Mouse (Mus musculus) adrenal gland, adult 18-20 months (tissue): Measurements from ENCODE around the gene Tmem179. TPM values are rescaled to one million over a fixed set of nuclear protein-coding genes. Genes with fewer than 3 reads are reported as not detected.

Experiments
- DNase-seq, 2 experiments: peaks; one replicate each; pipeline ENCODE4 v3.0.0; 2021 to 2022; ENCODE audit warnings: low spot score in 2 of 2
- total RNA-seq, 2 experiments: library from RNA; stranded (reverse); gene quantifications; 1 replicate in 1 of 2; 2 replicates in 1 of 2; pipeline ENCODE4 v1.2.3; 2021

The Tmem179 gene
- total RNA-seq, 2 experiments from 2014 or later, result 6.5 to 8.5 TPM

GRCm38 (mm10) chr12:112539466-112539965, 23.0 kb upstream of the Tmem179 start:
- DNase-seq, result no peak

DNA sequence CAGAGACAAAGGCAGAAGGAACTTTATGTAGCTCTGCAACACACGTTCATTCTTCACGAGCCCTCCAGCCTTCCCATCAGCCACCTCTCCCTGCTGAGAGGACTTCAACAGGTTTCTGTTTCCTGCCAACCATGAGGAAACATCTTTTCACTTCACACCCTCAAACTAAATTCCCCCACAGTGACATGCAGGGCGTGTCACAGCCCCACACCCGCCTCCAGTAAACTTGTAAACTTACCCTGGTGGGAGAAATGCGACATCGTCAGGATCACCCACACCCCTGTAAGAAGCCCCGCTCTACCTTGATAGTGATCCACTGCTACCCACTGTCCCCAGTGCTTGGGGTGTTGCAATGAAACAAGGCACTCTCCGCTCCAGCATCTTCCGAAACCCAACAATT, 21.8 kb upstream of the Tmem179 start:
- no peak for DNase-seq

DNA sequence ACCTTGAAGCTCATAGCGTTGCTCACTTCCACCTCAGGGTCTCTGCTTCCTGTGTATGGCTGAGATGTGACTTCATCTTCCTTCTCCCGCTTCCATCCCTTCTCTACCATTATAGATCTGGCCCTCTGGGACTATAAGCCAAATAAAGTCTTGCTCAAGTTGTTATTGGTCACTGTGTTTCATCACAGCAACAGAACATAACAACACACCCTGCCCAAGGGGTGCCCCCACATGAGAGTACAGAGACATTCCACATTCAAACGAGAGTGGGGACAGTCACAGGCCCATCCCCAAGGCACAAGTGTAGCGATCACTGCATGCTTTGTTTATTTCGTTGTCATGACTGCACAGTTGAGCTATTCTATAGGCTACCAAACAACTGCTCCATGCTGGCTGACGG, 20.7 kb upstream of the Tmem179 start:
- no peak for DNase-seq

DNA sequence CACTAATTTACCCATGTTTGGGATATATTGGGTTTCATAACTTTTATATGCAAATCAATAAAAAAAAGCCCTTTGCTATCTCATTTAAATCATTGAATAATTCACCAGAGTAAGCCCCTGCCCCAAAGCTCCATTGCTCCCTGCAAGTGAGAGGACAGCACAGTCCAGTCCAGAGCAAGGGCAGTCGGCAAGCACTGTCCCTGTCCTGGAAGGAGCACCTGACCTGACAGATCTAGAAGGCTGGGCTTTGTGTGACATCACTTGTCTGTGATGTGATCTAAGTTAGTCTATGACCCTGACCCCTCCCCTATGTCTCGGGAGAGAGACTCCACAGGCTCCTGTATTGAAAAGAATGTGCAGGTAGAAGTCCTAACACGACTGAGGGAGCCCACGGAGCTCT, 17.2 kb upstream of the Tmem179 start:
- no peak for DNase-seq

- DNase-seq, result no peak
Observed at GRCm38 (mm10) chr12:112518105-112518504, 1.6 kb upstream of the Tmem179 start.

GRCm38 (mm10) chr12:112514897-112515296, 1.6 kb downstream of the Tmem179 start:
- no peak for DNase-seq

DNA sequence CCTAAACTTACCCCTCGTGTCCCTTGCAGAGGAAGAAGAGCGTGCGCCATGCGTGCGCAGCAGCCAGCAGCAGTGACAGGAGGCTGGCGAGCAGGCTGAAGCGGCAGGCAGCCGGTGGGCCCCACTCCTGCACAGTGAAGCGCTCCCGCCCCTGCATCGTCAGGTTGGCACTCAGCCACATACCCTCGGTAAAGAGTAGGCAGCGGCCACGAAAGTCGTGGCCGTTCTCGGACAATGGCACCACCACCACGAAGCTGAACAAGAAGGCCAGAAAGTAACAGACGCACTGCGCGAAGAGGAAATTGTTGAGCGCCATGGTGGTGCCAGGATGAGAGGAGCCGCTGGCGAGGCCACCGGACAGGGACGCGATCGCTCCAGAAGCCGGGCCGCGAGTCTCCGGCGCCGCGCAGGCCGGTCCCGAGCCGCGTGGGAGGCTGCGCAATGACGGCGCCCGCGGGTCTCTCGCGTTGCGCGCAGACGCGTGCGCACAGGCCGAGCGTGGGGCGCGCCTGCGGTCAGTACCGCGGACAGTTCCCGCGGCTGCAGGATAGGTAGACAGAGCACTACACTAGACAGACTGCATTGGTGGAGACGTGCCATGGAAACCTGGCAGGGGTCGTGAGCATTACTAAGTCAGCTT, 5.7 kb downstream of the Tmem179 start:
- DNase-seq, result peak in 1 of 2 experiments; percentile 55

DNA sequence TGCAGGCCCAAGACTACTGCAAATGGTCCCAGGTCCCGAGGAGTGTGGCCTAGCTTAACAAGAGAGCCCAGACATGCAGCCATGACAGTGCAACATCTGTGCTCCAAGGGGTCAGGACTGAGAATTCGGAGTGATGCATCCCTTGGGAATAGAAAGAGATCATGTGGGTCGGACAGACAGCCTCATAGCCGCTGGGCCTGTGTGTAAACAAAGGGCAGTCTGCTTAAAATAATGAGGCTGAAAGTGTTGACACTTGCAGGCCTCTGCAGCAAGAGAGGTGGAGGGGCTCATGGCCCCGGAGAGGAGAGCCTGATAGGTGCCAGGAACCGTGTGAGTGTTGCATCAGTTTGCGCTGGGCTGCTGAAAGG, 6.2 kb downstream of the Tmem179 start:
- no peak for DNase-seq

DNA sequence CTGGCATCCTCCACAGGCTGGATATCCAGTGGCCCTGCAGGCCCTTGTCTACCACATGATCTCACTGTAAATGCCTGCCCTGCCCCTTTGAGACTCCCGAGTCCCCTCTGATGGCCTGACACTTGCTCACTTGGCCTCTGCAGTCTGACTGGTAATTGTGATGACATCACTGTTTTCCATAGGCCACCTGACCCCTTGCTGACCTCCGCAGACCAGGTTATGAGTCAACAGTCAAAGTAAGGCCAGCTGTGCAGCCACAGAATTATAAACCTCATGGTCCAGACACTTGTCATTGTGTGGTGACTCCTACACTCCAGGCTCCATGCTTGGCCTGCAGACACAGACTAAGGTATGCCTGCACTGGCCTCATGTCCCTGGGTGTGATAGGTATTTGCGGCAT, 8.6 kb downstream of the Tmem179 start:
- no peak for DNase-seq

DNA sequence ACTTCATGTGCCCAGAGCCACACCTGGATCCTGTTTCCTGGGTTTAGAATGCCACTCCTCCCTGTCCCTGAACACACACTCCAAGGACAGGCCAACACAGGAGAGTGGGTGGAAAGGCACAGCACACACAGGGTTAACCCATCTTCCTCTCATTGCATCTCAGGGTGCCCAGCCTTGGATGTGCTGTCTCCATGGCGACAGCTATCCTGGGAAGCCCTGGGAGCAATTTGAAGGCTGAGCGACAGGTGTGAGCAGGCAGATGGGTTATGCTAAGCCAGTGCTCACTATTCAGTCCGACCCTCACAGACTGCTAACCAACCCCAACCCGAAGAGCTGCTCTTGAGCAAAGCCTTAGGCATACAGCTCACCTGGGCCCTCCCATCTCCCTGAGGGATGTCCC, 9.3 kb downstream of the Tmem179 start:
- no peak for DNase-seq

DNA sequence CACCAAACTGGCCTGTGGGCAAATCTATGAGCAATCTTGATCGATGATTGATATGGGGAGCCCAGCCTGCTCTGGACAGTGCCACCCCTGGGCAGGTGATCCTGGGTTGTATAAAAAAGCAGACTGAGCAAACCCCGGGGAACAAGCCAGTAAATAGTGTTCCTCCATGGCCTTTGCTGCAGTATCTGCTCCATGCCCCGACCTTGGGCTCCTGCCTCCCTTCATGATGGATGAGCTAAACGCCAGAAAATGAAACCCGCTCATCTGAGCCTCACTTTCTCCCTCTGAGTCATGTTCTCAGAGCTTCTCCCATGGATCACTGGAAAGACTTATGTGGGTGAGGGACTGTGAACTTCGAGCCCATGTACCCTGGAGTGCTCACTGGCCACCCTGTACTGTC, 10.3 kb downstream of the Tmem179 start:
- DNase-seq, result no peak

- no peak for DNase-seq
Observed at GRCm38 (mm10) chr12:112503003-112503771, 13.4 kb downstream of the Tmem179 start.

DNA sequence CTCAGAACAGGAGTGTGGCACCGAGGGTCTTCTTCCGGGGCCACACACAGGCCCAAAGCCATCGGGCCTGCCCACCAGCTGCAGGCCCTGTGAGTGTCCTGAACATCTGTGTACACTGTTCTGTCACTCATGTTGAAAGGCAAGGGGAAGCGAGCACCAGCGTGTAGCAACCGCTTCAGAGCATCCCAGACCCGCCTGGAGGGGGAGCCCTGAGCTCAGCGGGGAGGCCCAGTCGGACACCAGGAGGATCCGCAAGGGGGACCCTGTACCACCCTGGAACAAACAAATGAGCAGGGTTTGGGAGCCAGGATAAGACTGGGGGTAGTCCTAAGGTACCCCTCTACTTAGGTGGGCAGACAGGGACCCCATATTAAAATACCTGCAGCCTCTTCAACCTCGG, 17.9 kb downstream of the Tmem179 start:
- DNase-seq, result no peak

GRCm38 (mm10) chr12:112497731-112498130, 18.8 kb downstream of the Tmem179 start:
- DNase-seq, result no peak

GRCm38 (mm10) chr12:112496136-112496535, 20.4 kb downstream of the Tmem179 start:
- DNase-seq, result no peak

GRCm38 (mm10) chr12:112490444-112490939, 26.1 kb downstream of the Tmem179 start:
- no peak for DNase-seq

- DNase-seq, result no peak
Observed at GRCm38 (mm10) chr12:112489535-112489934, 27.0 kb downstream of the Tmem179 start.

DNA sequence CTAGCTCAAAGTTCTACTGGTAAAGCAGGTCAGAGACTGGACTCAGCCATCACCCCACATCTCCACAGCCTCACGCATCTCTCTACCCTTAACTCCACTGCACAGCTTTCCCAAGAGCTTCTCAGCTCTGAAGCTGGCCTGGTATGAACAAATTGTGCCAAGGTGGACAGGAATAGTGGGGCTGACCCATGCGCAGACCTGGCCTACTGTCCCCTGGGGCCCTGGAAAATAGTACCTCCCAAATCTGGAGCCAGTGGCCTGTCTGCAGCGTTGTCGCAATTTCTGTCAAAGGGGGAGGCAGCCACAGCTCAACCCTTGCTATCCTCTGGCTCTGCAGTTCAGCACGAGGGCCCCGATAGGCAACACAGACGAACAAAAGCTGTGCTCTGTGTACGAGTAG, 27.4 kb downstream of the Tmem179 start, which contains the start of gene A530016L24Rik:
Gene A530016L24Rik (plus strand): TSS at position 315 of the 400 bp plus-strand sequence.
- no peak for DNase-seq

GRCm38 (mm10) chr12:112473777-112474176, 42.8 kb downstream of the Tmem179 start:
- DNase-seq, result peak; percentile 89

GRCm38 (mm10) chr12:112470216-112470615, 46.3 kb downstream of the Tmem179 start:
- no peak for DNase-seq

DNA sequence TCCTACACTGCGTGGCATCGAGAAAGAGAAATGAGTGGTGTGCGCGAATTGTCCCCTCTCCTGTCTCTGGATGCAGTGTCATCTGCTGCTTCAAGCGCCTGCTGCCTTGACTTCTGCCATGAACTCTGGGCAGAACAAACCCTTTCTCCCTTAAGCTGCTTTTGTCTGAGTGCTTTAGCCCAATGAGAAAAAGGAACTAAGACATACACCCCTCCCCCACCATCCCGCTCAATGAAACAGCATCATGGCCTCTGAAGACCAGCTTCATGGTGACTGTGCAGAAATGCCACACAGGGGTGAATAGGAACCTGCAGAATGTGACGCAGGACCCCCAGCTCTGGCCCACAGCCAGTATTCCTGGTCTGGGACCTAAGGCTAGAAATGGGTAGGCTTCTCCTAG, 47.2 kb downstream of the Tmem179 start:
- DNase-seq, result no peak

- no peak for DNase-seq
Observed at GRCm38 (mm10) chr12:112467387-112467786, 49.2 kb downstream of the Tmem179 start.
